Mouse (Mus musculus): Measurements from ENCODE around the gene Vcp. TPM values are rescaled to one million over a fixed set of nuclear protein-coding genes. Genes with fewer than 3 reads are reported as not detected.

Vcp gene
- 107 to 113 TPM (median 110 TPM) in 4 replicates for total RNA-seq (2023; ENCODE audit: inconsistent age)

DNA sequence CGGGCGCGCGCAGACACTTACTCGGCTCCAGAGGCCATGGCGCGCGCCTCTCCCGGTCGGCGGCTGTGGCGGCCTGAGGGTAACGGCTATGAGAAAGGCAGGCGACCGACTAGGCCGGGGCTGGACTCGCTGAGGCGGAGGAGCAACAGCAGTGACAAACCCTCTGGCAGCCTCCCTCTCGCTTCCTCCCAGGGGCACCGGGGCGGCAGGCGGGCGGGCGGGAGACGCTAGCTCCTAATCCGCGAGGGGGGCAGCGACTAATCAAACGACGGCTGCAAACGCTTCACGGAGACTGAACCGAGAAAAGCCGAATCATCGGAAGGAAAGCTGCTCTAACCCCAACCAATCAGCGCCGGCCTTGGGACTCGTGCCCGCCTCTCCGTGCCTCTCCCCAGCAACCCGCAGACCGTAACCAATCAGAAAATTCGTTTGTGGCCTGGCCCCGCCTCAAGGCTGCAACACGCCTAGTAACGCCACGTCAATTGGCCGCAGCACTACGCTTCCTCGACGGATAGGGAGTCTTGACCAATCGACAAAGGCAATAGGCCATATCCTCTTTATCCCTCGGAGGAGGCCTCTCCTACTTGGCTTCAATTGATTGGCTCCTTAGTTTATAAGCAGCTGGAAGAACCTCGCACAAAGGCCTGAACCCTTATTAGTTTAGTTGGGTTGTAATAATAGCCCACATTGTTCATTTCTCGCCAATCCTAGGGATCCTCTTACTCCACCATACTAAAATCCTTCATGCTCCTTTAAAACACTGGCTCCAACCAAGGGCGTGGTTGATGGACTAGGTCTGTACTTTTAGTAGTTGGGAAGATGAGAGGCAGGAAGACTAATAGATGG lies at the start of gene Vcp:
TSS of gene Vcp (minus strand) at position 367 of the 846 bp plus-strand sequence.

GRCm38 (mm10) chr4:43045659-43046302 lies 45.5 kb upstream of the Vcp start, which contains the start of gene Fam214b:
Gene Fam214b, minus strand, starts transcription at chr4:43046220.

GRCm38 (mm10) chr4:43031237-43031995 lies 31.1 kb upstream of the Vcp start, which contains the start of gene Stoml2:
Gene Stoml2, minus strand, starts transcription at chr4:43031710.

DNA sequence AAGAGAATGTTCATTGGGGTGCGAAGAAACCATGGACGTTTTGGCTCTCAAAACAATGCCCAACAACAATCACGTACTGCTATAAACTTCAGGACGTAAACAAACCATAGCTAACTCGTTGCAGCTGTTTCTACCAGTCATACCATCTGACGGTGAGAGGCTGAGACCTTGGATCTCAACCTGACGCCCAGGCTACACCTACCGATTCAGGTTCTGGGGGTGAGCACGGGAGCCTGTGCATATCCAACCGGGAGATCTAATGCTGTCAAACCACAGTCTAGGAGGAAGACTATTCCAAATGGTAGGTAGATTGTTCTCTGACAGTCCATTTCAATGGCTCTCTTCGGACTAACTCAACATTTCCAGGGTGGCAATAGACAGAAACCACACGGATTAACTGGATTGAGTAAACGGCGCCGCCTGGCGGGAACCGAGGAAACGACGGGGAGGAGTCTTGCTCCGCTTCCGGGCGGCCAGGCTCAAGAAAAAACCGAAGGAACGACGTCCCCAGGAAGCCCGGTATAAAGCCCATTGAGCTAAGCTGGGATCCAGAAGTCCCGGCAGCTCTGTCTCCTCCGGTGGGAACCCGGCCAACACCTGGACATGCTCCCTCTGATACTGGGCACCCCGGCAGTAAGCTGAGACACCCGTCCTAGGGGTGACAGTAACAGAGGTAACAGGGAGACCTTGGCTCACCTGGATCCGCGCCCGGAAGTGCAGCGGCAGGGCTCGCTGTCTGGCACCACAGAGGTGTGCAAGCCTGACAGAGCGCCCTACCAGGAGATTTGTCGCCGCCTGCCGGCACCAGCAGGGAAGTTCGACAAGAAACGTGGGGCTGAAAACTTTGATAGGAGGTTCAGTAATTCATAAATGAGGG lies 25.0 kb upstream of the Vcp start, which contains the start of gene Pigo:
TSS of gene Pigo (minus strand) at position 736 of the 877 bp plus-strand sequence.

GRCm38 (mm10) chr4:43010161-43011038 lies 10.1 kb upstream of the Vcp start, which contains the start of gene Fancg:
Gene Fancg, minus strand, starts transcription at chr4:43010506.

DNA sequence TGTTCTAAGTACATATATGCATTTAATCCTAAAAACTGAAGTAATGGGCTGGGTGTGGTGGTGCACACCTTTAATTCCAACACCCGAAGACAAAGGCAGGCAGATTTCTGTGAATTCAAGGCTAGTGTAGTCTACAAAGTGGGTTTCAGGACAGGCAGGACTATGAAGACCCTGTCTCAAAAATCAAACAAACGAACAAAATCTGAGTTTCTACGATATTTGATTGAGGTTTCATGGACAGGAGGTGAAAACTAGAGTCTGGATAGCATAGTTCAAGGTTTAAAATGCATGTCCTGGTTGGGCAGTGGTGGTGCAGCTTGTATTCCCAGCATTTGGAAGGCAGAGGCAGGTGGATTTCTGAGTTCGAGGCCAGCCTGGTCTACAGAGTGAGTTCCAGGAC lies 31.0 kb downstream of the Vcp start, which contains the start of gene 1700022I11Rik:
TSS of gene 1700022I11Rik (plus strand) at position 301 of the 400 bp plus-strand sequence.

DNA sequence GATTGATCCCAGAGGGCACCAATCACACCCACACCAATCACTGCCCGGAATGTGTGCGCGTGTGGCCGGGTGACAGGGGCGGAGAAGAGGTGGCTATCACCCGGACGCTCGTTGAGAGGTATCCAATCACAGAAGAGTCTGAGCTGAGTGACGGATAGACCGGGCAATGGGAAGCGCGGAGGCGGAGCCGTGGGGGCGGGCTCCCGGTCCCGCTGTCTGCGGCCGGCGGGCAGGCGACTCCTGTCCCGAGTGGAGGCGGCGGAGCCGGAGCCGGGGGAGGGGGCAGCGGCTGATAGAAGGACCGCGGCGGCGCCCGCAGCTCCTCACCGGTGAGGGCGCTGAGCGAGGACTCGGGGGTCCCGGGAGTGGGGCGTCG lies 50.6 kb downstream of the Vcp start, which contains the start of gene Dnajb5:
TSS of gene Dnajb5 (plus strand) at position 139 of the 376 bp plus-strand sequence.

Other genes with a start within 250 kb of the Vcp start
- gene Ccl19, start 243.9 kb downstream of the Vcp start, total RNA-seq (2023; ENCODE audit: inconsistent age), result not detected in 4 replicates
- gene Ccl21a, start 226.5 kb downstream of the Vcp start, total RNA-seq (2023; ENCODE audit: inconsistent age), result not detected in 4 replicates
- gene Fam205a1, start 146.6 kb downstream of the Vcp start, total RNA-seq (2023; ENCODE audit: inconsistent age), result not detected in 4 replicates
- gene Gm12394, start 143.7 kb downstream of the Vcp start, total RNA-seq (2023; ENCODE audit: inconsistent age), result not detected in 4 replicates
- not detected in 4 replicates for gene Fam205c, start 126.3 kb downstream of the Vcp start, total RNA-seq (2023; ENCODE audit: inconsistent age)
- not detected in 4 replicates for gene Phf24, start 83.8 kb downstream of the Vcp start, total RNA-seq (2023; ENCODE audit: inconsistent age)
- 28.3 to 37.5 TPM (median 35.7 TPM) in 4 replicates for gene Dnajb5, start 50.7 kb downstream of the Vcp start, total RNA-seq (2023; ENCODE audit: inconsistent age)
- gene 1700022I11Rik, start 30.9 kb downstream of the Vcp start, total RNA-seq (2023; ENCODE audit: inconsistent age), result 0.18 TPM in 1 of 4 replicates, not detected in the others
- 27.0 to 33.5 TPM (median 32.5 TPM) in 4 replicates for gene Fancg, start 10.0 kb upstream of the Vcp start, total RNA-seq (2023; ENCODE audit: inconsistent age)
- 37.4 to 52.2 TPM (median 41.8 TPM) in 4 replicates for gene Pigo, start 25.3 kb upstream of the Vcp start, total RNA-seq (2023; ENCODE audit: inconsistent age)
- gene Stoml2, start 31.2 kb upstream of the Vcp start, total RNA-seq (2023; ENCODE audit: inconsistent age), result 72.2 to 98.5 TPM (median 78.3 TPM) in 4 replicates
- 19.5 to 28.8 TPM (median 22.1 TPM) in 4 replicates for gene Fam214b, start 45.7 kb upstream of the Vcp start, total RNA-seq (2023; ENCODE audit: inconsistent age)
- 0.60 to 1.3 TPM (median 0.92 TPM) in 4 replicates for gene Unc13b, start 58.4 kb upstream of the Vcp start, total RNA-seq (2023; ENCODE audit: inconsistent age)